Mouse (Mus musculus) A20 (cell line): ENCODE measurements around the gene Stip1.
"Not testable (repeated sequence)": the region's sequence is repeated elsewhere in the genome, so short reads cannot be mapped to it uniquely, and the experiment has no call there.

Experiments
- DNase-seq: peaks from one replicate; pipeline ENCODE4 v3.0.0-alpha.2; 2011; ENCODE audit warnings: low read depth, low spot score

Stip1 gene

DNA sequence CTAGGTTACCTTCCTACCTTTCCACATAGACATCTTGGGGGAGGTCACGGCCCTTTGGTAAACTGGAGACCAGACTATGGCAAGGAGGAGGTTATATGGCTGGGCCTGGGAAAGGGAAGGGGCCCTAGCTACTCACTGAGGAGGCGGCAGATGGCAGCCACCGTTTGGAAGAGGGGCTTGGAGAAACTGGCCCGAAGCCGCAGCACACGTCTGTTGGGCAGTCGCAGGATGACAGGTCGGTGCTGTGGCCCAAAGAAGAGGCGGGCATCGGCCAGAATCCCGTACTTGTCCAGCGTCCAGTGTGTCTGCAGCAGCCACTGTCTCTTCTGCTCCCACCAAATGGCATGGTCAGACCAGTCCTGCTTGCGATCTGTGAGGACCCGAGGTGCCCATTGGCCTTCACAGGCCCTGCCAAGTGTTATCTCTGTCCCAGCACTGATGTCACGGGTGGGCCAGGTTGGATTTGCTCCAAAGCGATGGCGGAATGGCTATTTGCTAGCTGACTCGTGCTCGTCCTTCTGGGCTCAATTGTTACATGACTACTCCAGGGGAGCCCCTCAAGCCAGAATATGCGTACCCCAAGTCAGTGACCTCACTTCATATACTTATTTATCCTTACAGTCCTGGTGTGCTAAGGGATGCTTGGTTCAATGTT is 25.2 kb downstream of the Stip1 start:
- no peak for DNase-seq

DNA sequence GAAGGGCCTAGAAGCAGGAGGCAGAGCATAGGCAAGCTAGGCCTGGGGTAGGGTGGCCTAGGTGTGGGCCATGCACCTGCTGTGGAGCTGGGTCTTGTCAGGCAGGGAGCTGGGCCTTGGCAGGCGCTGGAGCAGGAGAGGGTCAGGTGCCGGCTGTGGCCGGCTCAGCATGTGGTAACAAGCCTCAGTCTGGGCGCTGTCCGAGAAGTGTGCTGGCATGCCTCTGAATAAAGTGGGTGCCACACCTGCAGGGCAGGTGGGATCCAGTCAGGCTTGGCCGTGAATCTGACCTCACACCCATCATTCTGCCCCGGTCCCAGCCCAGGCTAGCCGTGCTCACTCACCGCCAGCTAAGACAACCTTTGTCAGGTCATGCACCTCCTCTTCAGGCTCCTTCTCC is 25.8 kb downstream of the Stip1 start:
- DNase-seq, result no peak

DNA sequence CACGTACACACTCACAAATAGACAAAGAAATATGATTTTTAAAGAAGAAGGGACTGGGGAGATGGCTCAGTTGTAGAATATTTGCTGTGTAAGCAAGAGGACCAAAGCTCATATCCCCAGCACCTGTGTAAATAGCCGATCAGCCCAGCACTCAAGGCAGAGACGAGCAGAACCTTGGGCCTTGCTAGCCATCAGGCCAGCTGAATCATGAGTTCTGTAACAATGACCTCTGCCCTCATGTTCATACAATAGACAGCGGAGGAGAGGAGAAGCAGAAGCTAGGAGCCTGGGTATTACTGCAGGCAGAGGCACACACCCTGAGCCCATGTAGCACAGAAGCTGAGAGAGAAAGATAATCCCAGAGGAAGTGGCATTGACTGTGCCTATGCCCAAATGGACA is 27.3 kb downstream of the Stip1 start:
- DNase-seq, result no peak

DNA sequence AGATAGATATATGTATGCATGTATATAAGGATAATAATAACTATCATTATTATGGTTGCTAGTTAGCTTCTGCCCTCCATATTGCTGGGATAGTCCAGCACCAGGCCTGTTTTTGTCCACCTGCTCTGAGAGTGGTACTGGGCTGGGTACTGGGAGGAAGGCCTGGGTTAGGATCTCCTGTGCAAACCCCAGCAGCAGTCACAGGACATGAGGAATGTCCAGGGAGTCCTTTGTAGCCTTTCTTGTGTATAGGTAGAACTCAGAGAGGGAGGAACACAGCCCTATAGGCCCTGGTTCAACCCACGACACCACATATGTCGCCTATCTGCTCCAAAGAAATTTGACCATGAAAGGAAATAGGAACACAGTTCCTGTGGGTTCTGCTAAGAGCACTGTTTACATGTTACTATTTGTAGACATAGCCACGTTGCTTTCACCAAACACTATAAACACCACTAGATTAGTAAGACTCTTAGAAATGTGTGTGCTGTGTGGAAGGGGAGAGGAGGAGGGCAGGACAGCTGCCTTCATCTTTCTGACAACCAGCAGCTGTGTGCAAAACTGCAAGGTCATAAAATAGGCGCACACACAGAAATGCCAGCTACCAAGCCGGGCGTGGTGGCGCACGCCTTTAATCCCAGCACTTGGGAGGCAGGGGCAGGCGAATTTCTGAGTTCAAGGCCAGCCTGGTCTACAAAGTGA is 32.7 kb downstream of the Stip1 start:
- DNase-seq, result no peak

DNA sequence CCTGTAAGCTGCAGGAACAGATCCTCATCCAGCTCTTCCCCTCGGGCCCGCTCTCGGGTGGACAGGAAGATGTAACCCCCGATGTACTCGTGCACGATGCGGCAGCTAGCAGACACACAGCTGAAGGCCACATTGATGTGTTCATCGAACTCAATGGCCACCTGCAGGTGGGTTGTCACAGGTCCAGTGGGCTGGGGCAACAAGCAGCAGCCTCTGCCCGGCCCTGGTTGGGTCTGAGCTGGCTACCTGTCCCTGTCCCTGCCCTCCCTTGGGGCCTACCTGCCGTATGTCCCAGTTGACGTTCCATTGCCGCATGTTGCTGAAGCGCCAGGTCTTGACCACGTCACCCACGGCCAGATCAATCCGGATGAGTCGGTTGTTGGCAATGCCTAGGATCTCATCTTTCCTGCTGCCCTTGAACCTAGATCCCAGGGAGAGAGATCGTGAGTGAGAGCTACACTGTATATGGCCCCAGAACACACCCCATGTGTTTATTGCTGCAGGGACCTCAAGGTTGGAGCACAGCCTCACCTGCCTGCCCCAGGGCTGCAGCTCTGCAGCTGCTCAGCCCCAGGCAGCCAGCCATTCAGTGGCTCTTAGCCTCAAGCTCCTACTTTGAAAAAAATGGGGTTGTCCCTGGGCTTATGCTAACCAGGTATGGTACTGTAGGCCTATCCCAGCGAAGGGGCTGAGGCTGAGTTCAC is 40.3 kb downstream of the Stip1 start:
- no peak for DNase-seq

DNA sequence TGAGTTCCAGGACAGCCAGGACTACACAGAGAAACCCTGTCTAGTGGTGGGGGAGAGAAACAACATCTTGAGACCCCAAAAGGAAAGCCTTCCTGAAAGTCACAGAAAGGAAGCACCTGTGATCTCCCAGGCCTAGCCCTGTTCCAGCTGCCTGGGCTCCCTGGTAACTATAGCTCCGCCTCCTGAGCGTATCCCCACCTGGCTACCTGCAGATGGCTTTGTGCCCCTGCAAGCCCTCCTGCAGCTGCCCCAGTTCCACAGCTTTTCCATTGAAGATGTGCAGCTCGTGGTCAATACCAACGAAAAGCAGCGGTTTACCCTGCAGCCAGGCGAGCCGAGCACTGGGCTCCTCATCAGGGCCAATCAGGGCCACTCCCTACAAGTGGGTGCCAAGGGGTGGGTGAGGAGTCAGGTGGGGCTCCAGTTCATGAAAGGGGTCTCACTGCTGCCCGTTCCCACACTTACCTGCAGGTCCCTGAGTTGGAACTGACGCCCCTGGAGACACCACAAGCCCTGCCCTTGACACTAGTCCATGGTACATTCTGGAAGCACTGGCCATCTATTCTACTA is 42.0 kb downstream of the Stip1 start:
- no peak for DNase-seq

DNA sequence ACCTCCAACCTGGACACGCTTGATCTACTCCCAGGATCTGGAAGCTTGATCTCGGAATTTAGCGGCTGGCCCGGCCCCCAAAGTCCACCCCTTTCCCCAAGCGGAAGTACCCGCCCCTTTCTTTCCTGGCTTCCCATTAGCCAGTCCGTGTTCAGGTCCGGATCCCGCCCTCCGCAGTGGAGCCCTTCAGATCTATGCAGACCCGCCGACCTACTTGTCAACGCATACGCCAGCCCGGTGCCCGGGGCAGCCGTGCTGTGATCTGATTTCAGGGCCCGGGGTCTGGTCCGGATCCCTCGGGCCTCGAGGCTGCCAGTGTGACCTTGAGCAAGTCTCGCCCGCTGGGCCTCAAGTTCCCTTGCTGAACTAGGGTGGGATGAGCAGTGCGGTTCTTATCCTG is 43.8 kb downstream of the Stip1 start, which contains the start of the genes Nudt22 and Trpt1:
Nudt22 (minus strand) TSS at position 112 of the 400 bp plus-strand sequence.
Trpt1 (plus strand) TSS at position 126 of the 400 bp plus-strand sequence.
- peak; percentile 82 for DNase-seq

- DNase-seq, result no peak
Measured at GRCm38 (mm10) chr19:6995255-6995991, 44.3 kb downstream of the Stip1 start.

DNA sequence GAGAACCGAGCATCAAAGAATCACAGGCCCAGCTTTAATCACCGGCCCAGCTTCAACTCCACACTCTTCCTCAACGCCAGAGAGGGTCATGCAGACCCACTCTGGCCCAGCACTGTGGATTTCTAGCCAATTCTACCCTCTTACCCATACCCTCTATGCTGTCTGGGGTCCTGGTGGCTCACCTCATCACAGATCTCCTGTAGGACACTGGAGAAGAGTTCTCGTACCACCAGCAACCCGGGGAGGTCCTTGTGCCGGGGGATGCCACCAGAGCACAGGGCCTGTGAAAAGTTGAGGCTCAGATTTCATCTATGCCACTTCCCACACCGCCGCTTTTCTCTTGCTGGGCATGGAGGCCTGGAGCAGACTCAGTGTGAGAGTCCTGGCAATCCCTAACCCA is 45.3 kb downstream of the Stip1 start:
- no peak for DNase-seq

- no peak for DNase-seq
Measured at GRCm38 (mm10) chr19:6994002-6994401, 45.8 kb downstream of the Stip1 start.

DNA sequence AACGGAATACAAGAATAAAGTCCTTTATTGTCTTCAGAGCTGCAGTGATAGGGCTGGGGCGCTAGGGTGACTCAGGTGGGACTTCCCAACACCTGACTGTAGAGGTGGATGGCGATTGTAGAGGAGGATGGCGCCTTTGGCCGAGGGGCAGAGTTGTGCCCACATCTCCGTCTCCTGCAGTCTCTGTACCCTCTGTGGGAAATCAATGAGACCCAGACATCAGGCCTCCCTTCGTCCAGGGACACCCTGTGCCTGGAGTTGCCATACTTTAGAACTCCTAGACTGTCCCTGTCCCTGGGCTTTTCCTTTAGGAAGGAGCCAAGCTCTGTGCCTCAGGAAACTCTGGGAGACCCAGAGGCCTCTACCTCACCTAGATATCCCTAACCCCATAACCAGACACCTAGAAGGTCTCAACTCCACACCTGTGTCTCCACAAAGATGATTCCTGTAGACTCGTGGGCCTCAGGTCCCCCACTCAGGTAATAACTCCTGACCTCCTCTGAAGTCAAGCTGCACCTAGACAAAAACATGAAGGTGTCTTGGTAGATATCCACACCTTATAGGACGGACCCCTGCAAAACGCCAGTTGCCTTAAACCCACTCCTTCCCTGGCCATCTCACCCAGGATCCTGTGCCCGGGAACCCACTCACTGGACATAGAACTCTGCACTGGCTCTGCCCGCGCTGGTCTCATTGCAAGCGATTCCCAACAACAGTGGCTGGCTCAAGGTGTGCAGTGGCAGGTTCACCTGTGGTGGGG is 46.6 kb downstream of the Stip1 start:
- DNase-seq, result no peak

DNA sequence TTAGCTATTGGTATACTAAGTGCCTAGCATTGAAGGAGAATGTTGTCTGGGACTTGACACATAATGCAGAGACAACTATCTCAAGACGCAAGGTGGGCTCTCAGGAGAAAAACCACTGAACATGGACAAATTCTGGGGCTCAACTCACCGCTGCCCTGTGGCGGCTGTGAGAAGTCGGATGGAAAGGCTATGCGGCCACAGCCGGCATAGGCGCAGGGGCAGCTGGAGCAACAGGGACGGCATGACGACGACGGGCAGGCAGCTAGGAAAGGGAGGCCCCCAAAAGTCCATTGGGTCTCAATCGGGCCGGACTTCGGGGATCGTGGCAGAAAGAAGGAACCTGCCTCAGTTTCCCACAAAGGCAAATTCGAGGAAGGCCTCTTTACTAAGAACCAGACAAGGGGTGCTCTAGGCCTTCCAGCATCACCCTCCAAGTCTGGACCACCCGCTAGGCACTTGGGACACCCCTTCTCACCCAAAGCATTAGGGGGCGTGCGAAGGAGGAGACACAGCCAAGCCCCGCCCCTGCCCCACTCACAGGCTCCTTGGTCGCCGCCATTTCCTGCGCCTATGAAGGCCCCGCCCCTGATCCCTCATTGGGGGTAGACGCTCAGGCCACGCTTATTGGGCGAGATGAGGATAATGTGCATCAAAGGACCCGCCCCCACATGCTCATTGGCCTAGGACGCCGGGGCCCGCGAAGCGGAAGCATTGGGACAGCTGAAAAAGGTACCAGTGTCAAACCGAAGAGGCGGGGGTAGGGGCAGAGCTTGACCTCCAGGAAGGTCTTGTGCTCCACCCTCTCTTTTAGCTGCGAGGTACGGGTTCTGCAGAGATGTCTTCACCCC is 47.5 kb downstream of the Stip1 start, which contains the start of gene Dnajc4:
Dnajc4 (minus strand) TSS at position 562 of the 848 bp plus-strand sequence.
- peak; percentile 100 for DNase-seq

- DNase-seq, result not testable (repeated sequence)
Measured at GRCm38 (mm10) chr19:6991166-6991565, 48.6 kb downstream of the Stip1 start.

- DNase-seq, result no peak
Measured at GRCm38 (mm10) chr19:6990712-6991111, 49.1 kb downstream of the Stip1 start.

- DNase-seq, result no peak
Measured at GRCm38 (mm10) chr19:6989251-6989650, 50.5 kb downstream of the Stip1 start.

- DNase-seq, result no peak
Measured at GRCm38 (mm10) chr19:6987904-6988285, 51.9 kb downstream of the Stip1 start.

DNA sequence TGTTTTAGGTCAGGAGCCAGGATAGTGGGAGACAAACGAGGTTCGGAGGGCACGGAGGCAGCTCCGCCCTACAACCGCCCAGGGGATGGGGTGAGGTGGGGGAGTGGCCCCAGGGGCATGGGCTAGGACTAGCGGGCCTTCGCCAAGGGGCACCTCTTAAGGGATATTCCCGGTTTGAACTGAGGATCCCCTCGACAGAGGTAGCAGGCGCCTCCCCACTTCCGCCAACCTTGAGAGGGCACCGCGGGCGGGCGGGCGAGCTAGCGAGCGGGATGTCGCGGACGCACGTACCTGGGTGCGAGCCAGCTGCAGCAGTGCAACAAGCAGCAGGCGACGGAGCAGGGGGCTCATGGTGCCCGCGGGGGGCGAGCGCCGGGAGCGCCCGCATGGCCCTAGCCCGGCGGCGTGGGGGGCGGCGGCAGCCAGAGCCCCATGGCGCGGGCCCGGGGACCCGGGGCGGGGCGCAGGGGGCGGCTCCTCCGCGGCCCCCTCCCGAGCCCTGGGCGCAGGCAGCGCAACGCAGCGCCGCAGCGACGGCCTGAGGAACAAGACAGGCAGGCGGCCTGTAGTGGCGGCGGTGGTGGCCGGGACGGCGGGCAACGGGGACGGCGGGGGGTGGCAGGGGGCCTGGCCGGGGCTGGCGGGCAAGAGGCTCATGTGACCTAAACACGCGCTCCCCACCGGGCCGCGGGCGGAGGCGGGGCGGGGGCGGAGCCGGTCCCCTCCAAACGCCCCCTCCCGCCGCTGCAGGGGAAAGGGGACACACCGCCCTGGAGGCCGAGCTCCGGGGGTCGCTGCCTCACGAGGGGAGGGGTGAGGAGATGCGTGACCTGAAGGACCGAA is 52.5 kb downstream of the Stip1 start, which contains the start of gene Vegfb:
Vegfb (minus strand) TSS at position 591 of the 843 bp plus-strand sequence.
- peak; percentile 80 for DNase-seq

- DNase-seq, result no peak
Measured at GRCm38 (mm10) chr19:6985951-6986708, 53.6 kb downstream of the Stip1 start.
